Mouse (Mus musculus): ENCODE data around the gene Fam219a.

Gene Fam219a

DNA sequence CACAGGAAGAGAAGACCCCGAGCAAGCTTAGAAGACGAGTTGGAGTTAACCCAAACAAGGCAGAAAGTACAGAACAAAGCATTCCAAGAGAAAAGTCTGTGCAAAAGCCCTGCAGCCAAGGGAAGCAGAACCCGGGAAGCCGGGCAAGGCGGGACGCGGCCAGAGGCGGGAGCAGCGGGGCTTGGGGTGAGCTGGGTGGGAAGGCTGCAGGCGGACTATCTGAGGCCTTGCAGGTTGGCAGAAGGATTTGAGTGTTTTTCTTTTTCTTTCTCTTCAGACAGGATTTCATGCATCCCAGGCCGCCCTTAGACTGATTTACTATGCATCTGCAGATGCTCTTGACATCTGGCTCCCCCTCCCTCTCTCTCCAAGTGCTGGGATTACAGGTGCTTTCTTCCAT is 16.2 kb downstream of the Fam219a start:
- no peak for DNase-seq

DNA sequence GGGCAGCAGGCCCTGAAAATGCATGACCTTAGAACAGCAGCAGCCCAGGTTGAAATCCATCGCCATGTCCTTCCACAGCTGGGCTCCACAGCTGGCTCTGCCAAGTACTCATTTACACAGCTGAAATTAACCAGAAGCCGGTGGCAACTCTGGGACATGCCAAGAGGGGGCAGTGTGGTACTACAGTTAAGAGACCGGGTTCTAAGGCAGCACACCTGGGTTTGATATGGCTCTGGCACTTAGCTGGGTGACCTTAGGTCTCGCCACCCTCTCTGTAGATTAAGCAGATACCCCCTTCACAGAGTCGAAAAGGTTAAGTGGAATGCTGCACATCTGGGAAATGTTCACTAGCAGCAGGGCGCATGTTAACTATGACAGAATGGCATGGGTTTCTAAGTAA is 16.8 kb downstream of the Fam219a start:
- peak; percentile 93 for DNase-seq

DNA sequence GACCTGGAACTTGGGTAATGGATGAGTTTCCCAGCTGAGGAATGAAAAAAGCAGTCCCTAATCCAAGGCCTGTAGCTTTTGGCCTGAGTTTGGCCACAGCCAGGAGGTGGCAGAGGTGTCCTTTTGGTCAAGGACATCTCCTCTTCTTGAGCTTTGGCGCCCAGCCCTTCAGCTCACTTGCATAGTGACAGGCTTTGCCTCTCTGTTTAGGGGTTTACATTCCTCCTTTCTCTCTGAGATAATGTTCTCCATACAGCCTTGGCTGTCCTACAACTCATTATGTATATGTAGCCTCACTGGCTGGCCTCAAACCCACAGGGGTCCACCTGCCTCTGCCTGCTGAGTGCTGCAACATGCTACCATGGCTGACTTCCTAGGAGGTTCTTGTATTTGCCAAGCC is 22.3 kb downstream of the Fam219a start:
- no peak for DNase-seq

DNA sequence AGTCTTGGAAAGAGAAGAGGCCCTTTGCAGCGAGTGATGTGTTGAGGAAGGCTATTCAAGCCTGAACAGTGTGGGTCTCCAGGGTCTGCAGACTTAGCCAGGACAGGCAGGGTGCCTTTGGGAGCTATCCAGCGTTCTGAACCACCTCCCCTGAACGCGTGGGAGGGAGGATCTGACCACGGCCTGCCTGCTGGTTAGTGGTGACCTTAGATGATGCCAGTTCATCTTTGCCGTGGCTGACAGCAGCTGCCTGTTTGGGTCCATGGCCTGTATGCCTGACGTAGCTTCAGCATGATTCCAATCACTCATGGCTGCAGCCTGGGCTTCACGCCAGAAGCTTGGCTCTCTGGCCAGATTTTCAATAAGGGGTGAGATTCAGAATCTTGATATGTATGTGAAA is 23.4 kb downstream of the Fam219a start:
- DNase-seq = peak; percentile 27

DNA sequence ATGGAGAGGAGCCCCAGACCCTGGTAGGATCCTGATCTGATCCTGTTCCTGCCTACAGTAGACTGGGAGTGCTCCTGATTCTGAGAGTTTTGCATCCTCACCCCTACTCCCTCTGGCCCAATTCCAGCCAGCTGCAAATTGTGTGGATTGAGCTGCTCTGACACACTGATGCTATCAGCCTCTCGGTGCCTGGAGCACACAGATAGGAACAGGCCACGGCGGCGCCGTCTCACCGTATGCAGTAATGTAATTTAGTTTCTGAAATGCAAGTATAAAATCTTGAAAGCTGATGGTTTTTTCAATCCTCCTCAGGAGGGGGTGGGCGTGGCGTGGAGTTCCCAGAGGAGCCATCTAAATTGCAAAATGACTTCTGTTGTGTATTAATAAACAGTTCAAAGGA is 27.2 kb downstream of the Fam219a start:
- DNase-seq = no peak

DNA sequence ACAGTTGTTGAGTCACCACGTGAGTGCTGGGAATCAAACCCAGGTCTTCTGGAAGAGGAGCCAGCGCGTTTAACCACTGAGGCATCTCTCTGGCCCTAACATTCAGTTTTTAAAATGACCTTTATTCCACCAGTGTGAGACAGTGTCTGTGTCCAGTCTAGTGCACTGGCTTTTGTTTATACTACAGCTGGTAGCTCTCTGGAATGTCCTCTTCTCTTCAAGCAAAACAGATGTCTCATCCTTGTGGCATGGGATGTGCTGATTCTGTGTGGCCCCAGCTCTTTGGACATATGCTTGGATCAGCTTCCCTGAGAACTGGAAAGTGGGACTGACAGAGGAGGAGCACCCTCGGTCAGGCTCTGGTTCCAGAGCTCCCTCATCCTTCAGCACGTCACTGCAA is 34.5 kb downstream of the Fam219a start:
- no peak for DNase-seq

DNA sequence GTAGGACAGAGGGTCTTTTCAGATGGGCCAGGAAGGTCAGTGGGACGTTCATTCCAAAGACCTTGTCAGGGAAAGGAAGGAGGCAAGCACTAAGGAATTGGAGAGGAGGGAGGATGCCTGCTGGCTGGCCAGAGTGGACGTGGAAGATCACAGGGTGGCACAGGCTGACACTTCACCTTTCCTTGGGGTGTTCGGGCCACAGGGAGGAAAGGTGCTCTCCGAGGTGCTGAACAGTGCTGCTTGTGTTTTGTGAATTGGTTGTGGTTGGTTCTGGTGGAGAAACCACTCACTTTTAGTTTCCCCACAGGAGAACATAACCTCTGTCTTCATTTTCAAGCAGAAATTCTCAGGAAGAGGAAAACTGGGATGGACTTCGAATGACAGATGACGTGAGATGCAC is 36.9 kb downstream of the Fam219a start:
- peak; percentile 49 for DNase-seq

DNA sequence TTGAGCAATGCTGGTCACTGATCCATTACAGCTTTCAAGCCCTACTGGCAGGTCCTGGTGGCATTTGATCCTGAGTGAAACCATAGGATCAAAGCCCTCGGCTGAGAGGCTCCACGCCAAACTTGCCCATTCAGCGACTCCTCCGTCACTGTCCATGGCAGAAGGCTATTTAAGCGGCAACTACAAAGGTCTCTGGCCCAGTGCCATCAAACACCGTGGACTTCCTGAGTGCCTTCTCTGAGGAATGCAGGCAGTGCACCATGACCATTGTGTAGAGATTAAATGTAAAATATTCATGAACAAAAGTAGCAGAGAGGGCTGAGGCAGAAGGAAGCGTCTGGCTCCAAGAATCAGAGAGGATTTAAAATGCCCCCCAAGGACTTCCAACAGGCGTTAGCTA is 41.3 kb downstream of the Fam219a start:
- DNase-seq = peak; percentile 52

DNA sequence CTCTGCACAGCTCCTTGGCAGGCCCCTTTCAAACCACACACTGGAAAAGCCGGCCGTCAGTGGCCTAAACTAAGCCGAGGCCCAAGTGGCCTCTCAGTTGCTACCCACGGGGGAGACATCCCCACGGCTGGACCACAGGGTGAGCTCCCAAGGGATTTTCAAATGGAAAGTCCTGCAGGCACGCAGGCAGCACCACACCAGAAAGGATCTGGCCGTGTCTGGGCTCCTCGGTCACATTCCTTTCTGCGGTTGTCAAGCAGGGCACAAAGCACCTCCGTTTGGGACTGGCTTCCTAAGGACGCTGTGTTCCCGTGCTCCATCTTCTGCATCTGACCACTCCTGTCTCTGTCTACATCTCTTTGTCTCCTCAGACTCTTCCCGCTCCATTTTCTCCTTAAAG is 42.3 kb downstream of the Fam219a start:
- DNase-seq = no peak

DNA sequence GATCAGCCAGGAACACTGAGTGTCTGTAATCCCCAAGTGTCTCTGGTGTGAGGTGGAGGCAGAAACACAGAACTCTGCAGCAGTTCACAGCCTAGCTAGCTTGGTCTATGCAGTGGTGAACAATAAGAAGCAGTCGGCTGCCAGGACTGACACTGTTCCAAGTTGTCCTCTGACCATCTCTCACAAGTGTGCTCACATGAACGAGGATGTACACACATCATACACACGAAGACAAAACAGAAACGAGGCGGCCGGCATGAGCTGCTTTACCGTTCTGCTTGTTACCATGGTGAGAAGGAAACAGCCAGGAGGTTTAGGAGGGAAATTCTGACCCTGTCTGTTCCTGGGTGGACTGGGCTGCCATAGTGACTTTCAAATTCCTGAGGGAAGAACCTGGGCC is 42.8 kb downstream of the Fam219a start:
- DNase-seq = no peak

DNA sequence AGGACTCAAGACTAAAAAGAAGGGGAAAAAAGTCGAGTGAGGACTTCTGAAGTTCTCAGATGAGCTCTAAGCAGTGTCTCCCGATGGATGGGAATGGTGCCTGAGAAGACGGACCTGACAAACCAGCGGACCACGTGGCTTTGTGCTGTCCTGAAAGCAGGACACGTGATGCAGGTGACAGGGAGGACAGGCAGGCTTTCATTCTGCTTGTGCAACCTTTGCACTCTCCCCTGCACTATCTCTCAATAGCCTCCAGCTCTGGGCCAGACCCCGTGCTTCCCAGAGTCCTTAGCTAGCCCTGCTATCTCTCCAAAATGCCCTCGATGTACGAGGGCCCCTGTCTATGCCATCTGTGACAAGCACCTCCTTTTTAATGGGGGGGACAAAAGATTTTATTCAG is 44.5 kb downstream of the Fam219a start:
- DNase-seq = no peak

DNA sequence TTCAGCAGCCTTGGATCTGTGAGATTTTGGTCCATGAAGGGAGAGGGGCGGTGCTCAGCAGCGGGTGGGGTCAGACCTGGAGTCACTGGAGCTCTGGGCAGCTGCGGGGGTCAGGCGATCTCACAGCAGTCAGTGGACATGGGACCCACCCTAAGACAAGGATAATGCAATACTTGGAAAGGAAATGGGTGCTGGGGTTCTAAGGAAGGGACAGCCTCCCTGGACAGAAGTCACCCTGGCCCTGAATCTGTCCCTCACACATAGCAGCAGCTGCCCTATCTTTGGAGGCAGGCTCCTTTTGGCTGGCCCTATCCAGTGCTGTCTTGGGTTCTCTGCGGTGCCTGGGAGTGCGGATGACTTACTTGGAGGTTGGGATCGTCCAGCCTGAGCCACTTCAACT is 45.5 kb downstream of the Fam219a start:
- no peak for DNase-seq

DNA sequence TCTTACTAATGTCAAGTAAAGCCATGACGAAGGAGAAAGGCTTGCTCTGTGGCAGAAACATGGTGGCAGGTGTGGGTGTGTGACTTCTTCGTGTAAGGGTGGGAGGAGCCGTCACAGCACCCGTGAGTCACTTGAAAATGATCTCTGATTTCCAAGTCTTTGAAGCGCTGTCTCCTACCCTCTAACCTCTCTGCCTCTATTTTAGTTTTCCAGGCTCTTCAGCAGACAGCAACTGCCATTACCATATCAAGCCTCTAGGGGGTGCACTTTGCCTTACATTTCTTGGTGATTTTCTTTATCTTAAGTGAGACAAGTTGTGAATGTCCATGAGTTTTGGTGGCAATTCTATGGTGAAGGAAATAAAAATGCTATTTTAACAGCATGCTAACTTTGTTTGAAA is 46.5 kb downstream of the Fam219a start:
- peak; percentile 71 for DNase-seq

DNA sequence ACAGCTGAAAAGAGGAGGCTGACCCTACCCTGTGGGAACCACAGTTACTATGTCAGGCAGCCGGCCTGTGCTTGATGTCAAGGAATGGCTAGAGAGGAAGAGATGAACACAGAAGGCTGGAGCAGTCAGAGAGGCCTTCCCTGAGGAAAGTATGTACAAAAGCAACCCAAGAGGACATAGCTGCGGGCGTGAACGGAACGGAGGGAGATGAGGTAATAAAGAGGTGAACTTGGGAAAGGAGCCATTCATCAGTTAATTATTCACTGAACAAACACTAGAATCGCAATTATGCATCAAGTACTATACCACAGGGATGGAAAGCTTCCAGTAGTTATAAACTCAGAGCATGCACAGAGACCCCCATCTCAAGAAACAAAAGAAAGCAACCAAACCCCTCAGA is 47.2 kb downstream of the Fam219a start:
- peak; percentile 28 for DNase-seq

DNA sequence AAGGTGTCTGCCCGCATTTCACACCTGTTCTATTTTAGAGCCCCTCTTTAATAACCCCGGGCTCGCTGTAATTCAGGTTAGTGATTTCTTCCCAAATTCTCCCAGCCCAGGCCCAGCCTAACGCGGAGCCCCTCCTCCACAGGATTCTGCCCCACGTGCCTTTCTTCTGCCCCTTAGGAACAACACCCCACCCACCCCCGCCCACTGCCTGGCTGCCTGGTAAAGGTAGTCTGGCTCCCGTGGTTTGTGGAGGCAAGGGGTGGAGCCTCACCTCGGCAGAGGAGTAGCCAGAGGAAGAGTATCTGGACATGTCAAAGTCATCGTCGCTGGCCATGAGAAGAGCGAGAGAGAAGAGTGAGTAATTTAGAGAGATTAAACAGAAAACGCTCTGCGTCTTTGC is 48.7 kb downstream of the Fam219a start:
- DNase-seq = no peak

DNA sequence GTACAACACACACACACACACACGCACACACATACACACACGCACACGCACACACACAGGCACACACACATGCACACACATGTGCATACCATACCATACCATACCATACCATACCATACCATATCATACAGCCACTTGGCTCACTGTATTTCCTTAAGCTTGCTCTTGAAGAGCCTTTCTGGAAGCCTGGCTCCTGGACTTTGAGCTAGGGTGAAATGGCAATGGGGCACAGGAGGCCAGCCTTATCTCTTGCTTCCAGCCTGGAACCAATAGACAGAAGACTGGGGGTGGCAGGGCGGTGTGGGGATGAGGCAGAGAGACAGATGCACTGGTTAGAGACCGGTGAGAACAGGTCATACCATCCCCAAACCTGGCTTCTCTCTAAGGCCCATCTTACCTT is 50.1 kb downstream of the Fam219a start:
- no peak for DNase-seq

DNA sequence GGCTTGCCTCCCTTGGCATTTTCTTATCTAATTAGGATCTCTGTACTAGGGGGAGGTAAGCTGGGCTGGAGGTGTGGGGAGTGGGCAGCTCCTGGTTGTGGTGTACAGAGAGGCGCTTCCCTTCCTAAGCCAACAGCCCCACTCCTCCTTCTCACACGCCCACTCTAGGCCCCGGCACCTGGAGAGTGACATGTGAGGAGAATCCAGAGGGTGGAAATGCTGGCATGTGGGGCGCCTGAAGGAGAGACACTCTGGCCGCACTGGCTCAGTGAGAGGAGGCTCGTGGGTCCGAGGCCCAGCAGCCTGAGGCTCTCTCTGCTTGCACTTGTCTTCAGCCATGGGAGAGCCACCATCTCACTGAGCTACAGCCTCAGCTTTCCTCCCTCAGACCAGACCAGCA is 51.0 kb downstream of the Fam219a start:
- DNase-seq = no peak

DNA sequence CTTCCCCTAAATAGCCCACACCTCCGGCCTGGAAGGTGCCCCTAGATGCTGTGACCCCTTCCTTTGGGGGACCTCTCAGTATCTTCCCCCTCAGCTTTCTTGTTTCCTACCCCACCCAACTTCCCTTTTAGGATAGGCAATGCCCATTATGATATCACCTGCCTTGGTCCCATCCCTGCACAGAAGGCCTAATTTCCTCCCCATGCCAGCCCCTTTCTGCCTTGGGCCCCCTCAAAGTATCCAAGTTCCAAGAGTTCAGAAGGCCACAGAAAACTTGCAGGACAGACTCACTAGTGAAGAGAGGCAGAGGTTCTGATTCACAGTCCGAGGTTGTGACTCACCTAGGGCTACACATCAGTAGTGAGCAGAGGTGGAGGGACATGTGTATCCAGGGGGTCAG is 52.1 kb downstream of the Fam219a start, which contains the start of gene 1110017D15Rik:
1110017D15Rik (minus strand) TSS at position 101 of the 400 bp plus-strand sequence.
- DNase-seq = no peak

DNA sequence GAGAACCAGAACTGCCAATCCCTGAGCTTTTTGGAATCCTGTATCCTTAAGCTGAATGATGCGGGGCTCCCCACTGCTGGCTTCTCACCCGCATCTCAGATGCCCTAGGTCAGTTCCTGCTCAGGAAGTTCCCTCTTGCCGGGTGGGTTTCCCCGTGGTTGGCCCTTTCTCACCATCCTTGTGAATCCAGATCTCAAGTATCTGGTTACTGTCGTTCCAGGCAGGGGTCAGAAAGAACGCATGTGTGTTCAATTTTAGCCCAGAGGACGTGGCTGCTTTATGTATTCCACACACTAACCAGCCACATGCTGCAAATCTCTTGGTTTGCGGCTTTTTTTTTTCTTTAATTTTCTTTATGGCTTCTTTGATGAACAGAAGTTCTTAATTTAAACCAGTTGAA is 55.6 kb downstream of the Fam219a start:
- no peak for DNase-seq

DNA sequence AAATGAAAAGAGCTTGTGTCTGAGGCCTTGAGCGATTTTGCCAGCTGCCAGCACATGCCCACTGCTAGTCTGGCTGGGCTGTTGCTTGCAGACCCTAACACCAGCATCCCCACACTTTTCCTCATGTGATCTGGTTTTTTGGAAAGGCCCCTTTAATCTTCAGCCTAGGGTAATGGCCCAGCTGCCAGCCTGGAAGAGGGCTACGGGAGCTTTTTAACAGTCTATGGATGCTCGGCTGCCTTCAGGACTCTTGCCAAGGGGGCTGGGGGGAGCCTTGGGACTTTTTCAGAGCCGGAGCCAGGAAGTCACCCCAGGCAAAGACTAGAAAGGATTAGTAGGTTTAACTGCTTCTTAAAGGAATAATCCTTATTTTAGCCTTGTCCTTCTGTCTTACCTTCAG is 56.0 kb downstream of the Fam219a start:
- no peak for DNase-seq

DNA sequence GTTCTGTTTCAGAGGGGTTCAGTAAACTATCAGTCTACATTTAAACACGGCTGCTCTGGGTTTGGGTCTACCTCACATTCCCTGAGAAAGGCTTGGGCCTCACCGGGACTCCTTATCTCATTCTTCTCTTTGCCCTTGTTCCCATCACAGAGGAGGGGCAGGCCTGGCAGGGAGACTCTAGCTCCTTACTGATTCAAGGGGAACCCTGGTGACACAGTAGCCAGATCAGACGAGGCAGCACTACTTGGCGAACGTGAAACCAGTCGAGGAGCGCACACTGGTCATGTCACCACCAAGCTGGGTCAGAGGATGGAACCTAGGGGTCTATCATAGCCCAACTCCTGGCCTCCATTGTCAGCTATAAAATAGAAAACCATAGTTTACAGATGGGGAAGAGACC is 61.3 kb downstream of the Fam219a start:
- no peak for DNase-seq

DNA sequence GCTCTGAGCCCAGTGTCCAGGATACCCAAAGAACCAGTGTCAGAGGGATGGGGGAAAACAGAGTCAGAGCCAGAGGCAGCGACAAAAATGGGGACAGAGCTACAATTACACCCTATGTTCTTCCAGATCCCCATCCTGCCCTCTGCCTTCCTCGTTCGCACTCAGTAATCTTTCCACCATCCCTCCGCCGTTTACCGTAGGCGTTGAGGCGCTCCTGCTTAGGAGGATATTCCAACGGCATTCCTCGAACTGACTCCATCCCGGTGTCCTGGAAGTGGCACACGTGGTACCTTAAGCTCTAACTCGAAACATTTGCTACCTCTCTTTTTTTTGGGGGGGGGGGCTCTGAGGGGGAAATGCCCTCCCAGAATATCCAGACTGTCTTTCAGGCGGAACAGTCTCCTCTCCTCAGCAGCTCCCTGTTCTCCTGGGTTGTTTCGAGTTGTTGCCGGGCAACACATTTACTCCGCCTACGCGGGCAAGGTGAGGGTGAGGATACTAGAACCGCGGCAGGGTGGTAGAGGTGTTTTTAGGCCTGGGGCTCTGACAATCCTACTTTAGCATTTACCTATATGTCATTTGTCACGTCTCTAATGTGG is 61.9 kb downstream of the Fam219a start:
- DNase-seq = no peak

DNA sequence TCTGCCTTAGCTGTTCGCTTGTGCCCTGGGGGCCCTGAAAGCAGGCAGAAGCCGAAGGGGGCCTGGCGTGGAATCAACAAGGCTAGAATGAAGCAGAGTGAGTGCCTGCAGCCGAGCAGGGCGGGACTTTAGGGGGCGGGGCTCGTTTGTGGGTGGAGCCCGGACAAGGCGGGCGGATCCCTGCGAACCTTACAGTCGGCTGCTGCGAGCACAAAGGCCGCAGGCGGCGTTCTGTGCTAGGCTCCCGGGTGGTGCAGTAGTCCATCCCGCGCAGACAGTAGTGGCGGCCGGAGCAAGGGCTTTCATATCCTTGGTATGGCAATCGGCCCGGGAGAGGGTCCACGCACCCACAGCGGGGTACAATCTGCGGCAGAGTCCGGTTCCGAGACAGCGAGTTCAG is 62.4 kb downstream of the Fam219a start:
- peak; percentile 94 for DNase-seq

DNA sequence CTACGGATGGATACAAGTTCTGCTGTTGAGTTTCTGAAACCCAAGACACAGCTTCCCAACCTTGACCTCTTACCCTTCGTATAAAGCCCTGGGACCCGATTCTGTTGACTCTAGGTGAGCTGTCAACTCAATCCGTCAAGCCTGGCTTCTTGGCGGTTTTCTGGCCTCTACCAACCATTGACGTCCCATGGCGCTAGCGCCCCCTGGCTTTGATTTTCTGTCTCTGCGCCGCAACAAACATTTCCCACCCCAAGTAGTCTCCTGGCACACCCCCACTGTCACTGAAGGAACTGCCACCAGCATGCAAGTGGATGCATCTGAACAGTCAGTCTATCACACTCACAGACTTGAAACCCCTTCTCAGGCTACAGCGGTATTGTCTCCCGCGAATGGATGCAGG is 63.2 kb downstream of the Fam219a start:
- DNase-seq = peak; percentile 81

DNA sequence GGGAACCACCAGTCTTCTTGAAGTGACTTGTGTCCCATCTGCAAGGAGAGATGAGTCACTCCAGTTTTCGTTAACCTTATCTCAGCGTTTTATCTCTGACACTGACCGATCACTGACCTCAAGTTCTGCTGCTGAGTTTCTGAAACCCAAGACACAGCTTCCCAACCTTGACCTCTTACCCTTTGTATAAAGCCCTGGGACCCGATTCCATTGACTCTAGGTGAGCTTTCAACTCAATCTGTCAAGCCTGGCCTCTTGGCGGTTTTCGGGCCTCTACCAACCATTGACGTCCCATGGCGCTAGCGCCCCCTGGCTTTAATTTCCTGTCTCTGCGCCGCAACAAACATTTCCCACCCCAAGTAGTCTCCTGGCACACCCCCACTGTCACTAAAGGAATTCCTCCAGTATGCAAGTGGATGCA is 64.2 kb downstream of the Fam219a start:
- DNase-seq = peak; percentile 47

DNA sequence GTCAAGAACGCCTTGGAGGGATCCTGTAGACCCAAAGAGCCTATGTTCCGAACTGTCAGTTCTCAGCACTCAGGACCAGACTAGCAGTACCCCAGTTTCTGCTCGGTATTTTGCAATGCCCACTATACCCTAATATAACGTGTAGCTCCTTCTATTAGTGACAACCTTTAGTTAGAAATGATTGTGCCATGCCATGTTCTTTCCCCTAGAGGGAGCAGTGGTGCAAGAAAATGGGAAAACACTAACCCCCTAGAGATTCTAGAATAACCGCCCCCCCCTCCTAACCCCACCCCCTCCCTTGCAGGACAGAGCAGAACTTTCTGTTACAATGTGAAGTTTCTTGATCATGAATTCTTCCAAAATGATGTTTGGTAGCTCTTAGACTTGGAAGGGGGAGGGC is 65.0 kb downstream of the Fam219a start:
- DNase-seq = no peak
